Mouse (Mus musculus): ENCODE measurements around the gene Dapl1. TPM values are rescaled to one million over a fixed set of nuclear protein-coding genes. Genes with fewer than 3 reads are reported as not detected.

Dapl1 gene
- total RNA-seq (2021): 1 to 10 TPM; 1.7 to 3.6 TPM
- long read RNA-seq, experiment 1, partial matches to known transcripts: 0 of 4 reads
- long read RNA-seq, experiment 1, other reads (novel, unspliced or antisense): 0 of 4 reads
- long read RNA-seq, experiment 2, partial matches to known transcripts: 0 of 1 reads
- long read RNA-seq, experiment 2, other reads (novel, unspliced or antisense): 0 of 1 reads

DNA sequence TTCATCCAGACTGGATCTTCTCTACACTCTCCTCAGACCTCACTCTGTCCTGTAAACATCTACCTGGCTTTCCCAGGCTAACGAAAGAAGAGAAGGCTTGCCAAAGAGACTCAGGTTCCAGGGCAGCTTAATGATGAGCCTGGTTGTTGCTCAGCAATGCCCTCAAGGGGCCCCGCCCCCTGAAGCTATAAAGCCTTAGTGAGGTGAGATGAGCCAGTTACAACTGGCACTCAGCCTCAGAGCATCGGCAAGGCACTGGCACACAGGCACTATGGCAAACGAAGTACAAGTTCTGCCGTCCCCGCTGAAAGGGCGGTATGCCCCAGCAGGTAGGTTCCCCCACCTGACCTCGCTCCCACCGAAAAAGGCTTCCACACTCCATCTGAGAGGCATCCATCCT is at the start of gene Dapl1:
Dapl1 (plus strand) TSS at position 216 of the 400 bp plus-strand sequence.
- DNase-seq: peak; percentile 13

GRCm38 (mm10) chr2:59434820-59435219 is 49.6 kb upstream of the Dapl1 start:
- DNase-seq: no peak

- peak; percentile 90 for DNase-seq
These were observed 46.6 kb upstream of the Dapl1 start for GRCm38 (mm10) chr2:59437684-59438393.

DNA sequence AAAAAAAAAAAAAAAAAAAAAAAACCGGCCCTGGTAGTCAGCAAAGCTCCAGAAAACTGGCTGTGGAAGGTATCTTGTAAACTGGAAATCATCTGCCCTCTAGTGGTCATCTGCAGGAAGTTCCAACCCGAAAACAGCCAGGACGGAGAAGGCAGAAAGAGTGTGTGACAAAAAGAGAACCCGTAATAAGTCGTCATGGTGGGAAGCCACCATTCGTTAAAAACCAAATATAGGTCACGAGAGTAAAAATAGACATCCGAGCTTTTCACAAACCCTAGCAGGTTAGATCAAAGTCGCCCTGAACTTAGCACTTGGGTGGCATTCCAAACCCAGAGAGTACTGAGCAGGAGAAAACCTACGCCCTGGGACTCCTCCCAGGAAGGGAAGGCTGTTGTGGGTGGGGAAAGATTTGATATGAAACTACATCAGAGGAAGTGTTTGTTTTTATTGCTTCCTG is 45.9 kb upstream of the Dapl1 start:
- DNase-seq: peak; percentile 68

- DNase-seq: no peak
These were observed 44.6 kb upstream of the Dapl1 start for GRCm38 (mm10) chr2:59439824-59440223.

DNA sequence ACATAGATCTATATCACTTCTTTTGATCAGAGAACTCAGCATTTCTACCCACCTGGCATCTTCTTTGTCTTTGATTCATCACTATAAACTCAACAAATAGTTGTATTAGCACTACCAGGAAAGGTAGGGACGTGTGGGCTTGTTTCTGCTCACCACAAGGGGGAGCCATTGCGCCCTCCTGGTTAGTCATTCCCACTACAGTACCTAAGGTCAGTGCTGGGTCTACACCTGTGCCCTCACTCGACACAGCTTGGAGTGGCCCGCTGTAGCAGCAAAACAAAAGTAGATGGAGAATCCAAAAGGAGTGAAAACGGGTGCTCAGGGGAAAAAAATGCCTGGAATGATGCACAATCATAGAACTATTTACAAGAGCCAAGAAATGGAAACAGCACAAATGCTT is 44.0 kb upstream of the Dapl1 start:
- DNase-seq: peak; percentile 86

DNA sequence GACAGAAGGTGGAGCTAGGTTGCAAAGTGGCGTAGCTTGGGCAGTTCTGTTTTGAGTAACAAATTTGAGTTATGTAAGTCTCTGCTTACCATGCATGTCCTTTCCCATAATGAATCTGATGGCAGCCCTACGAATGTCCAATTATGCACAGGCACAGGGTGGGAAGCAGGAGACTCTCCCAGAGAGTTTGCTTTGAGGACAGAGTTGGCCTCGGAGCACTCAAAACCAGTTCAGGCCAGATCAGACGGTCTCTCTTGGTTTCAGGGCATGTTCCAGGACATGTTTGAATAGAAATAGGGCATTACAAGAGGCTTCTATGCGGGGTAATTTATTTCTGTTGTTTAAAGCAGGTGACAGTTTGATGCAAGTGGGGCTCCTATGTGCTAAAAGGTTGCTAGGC is 42.8 kb upstream of the Dapl1 start:
- no peak for DNase-seq

- DNase-seq: no peak
These were observed 37.8 kb upstream of the Dapl1 start for GRCm38 (mm10) chr2:59446671-59447070.

DNA sequence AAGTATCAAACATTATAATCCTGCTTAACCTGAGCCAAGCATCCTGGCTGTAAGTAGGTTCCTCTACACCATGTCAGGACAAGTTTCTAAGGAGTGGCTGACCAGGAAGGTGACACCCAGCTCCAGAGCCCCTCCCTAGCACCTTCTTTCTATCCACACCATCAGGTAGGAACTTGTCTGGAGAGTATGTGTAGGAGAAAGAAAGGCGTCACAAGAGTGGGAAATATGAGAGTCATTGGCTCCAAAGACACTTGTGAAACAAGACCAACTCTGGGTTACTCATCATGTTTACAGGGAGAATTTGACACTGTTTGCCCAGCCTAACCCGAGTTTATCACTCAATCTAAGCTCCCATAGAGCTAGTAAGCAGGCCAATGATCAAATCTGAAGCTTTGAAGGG is 36.7 kb upstream of the Dapl1 start:
- no peak for DNase-seq

GRCm38 (mm10) chr2:59448516-59448915 is 35.9 kb upstream of the Dapl1 start:
- no peak for DNase-seq

DNA sequence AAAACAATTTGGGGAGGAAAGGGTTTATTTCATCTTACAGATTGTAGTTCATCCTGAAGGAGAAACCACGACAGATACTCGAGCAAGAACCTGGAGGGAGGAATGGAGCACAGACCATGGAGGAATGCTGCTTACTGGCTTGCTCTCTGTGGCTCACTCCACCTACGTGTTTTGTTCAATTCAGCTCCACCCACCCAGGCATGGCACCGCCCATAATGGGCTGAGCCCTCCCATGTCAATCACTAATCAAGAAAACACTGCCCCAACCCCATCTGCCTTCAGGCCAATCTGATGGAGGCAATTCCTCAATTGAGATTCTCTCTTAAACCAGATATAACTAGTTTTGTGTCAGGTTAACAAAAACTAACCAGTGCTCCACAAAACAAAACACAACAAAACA is 35.5 kb upstream of the Dapl1 start:
- DNase-seq: no peak

- no peak for DNase-seq
These were observed 32.8 kb upstream of the Dapl1 start for GRCm38 (mm10) chr2:59451675-59452074.

GRCm38 (mm10) chr2:59452102-59452501 is 32.4 kb upstream of the Dapl1 start:
- no peak for DNase-seq

DNA sequence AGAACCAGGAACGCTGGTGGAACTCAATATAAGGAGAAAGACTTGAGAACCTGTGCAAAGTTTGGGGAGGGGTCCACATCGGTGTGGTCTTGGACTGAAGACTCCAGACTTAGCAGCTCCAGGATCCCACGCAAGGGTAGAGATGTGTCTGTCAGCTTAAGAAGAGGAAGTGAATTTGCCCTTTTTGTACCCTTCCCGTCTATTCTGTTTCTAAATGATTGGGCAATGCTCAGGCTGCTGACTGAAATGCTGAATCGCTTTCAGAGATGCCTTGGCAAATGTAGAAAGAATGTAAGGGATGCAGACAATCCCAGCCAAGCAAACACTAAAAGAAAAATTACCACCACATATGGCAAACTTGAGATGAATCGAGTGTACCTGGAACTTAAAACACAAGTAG is 22.4 kb upstream of the Dapl1 start:
- no peak for DNase-seq

DNA sequence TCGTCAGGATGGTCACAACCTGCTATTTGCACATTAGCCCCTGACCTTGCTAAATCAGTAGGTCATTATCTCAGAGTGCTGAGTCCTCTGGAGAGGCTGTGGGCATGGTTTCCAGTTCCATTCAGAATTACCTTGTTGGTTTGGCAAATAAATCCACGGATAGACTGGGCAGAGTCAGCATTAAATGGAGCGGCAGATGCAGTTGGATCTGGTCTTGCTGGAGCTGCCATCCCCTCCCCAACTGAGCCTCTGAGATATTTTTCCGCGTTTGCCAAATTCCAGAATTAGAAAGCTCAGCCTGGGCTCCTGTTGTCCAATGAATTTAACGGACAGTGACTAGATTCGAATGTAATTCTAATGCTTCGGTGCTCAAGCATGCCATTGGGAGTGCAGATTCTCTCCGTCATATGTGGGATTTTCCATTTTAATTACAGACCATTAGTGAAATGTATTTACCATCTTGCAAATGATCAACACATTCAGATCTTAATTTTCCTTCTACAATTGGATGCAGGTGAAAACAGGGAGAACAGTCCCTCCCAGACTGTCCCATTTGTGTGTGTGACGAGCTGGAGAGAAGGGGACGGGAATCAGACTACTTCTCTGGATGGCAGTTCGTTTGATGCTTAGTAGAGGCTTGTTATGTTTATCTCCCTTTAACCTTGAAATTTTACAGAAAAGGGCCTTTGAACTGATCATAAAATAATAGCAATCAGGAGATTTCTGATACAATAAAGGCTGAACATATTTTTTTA is 20.8 kb upstream of the Dapl1 start:
- DNase-seq: no peak

DNA sequence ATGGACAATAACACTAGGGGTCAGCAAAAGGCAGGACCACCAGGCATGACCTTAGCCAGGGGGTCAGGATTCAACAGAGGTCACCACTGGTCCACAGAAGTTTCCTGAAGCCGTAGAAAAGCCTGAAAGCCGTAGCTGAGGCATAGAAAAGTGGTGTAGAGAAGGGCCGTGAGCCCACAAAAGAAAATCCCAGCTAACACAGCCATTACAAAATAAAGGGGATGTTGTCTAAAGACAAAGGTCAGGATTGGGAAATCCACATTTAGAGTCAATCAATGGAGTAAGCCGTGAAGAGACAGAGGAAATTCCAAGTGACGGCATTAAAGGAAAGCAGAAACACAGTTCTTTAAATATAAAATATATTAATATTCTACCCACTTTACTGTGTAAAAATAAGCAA is 18.8 kb upstream of the Dapl1 start:
- DNase-seq: no peak

DNA sequence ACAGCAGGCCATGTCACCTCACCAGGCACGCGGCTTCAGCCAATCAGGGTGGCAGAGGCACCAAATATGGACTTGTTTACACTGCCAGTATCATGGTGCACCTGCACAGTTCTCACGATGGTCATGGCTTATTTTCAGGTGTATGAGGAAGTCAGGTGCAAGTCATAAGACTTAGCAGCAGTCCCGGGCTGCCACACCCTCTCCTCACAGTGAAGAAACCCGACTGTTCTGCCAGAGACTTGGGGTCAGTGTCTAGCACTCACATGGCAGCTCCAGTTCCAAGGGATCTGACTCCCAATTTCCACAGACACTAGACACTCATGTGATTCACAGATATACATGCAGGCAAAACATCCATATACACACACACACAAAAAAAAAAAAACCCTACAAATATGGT is 18.1 kb upstream of the Dapl1 start:
- no peak for DNase-seq

DNA sequence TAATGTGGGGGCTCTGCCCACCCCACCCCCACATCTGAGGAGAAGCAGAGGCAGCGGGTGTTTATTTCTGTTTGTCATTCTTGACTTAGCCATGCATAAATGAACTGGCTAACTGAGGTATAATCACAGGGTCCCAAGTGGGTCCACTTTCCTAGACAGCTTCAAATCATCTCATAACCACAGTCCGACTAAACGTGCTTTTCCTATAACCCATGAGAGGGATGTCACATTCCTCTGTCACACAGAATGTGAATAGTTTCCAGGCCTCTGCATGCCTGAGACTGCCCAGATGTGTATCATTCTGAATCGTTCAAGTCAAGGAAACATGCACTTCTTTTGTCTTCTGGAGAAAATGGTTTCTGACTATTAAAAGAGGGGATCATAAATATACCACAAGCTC is 17.4 kb upstream of the Dapl1 start:
- DNase-seq: no peak

DNA sequence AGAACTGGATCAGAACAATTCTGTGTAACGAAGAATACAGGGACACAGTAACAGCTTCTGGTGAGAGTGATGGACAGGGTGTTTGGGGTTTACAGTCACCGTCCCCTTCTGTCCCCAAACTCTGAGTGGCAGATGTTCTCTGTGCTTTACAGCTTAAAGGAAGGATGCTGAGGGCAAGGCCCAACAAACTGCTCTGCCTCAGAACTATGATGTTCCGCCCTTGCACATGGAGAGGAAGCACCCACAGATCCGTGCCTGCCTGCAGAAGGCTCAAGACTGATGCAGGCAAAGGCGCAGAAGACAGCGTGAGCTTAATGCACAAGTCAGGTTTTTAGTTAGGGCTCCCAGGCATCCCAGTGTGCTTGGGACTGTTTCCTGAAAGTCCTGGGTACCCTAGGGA is 16.5 kb upstream of the Dapl1 start:
- DNase-seq: no peak

- DNase-seq: no peak
These were observed 14.7 kb upstream of the Dapl1 start for GRCm38 (mm10) chr2:59469590-59470245.

DNA sequence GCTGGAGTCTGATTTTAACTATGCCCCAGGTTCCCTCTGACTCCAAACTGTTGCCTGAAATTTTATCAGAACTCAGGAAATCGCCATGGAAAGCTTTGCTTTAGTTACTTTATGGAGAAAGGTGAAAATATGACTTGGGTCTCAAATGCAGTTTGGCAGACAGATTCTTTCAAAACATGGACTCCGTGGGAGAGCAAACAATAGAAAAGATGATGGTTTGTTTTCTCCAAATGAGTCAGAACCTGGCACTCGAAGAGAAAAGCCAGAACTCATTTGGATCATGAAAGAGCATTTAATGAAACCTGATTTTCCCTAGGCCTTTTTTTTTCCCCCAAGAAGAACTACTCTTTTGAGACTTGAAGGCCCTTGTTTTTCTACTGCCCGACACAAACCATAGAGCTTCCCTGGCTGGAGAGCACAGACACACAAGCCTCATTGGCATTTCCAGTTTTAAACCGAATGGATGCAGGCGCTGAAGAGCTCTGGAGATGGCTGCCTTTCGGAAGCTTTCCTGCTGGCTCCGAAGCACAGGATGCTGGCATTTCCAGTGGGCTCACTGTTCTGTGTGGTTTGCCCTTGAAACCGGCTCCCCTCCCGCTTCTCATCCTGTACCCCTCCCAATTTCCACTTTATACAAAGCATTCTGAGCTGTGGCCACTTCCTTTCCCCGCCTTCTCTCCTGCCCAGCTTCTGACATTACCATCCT is 14.0 kb upstream of the Dapl1 start:
- DNase-seq: peak; percentile 14

Data from adrenal gland, postnatal 10 days (tissue).